Mouse (Mus musculus): ENCODE measurements around the gene Nedd9. TPM values are rescaled to one million over a fixed set of nuclear protein-coding genes. Genes with fewer than 3 reads are reported as not detected.
"Not testable (repeated sequence)": the region's sequence is repeated elsewhere in the genome, so short reads cannot be mapped to it uniquely, and the experiment has no call there.

Gene Nedd9
- total RNA-seq, 2 experiments from 2014 or later, result 21.3 to 28.0 TPM

DNA sequence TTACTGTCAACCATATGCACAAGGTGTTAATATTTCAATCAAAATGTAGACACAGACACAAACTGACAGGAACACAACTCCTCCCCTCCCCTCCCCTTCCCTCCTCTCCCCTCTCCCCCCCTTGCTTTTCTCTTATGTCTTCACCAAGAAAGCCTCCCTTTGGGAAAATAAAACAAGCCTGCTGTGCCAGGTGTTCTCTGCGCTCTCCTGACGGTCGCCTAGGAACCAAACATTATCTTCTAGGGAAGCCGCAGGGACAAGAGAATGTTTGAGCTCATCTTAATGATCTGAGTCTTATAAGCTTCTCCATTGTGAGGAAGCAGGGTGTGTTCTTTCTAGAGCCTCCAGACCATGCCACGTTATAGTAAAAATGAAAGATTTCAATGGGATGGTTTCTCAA lies 108.7 kb downstream of the Nedd9 start:
- DNase-seq, result no peak
- intact Hi-C loops (cut with DNase I), result no loop called here

DNA sequence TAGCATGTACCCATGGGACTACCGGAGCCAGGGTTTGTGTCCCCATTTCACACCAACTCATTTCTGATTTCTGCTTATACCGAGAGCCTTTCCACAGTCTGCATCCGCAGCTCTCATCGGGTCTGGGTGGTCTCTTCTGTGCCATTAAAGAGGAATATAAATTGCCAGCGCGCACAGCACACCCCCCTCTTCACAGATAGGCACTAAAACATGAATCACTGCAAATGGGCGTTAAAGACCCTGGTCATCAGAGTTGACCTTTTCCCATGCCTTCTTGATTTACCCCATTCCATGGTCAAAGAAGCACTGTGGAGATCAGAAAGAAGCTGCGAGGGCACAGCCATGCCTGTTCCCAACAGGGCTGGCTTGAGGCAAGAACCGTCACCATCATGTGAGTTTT lies 109.3 kb downstream of the Nedd9 start:
- intact Hi-C loops (cut with DNase I), result no loop called here

DNA sequence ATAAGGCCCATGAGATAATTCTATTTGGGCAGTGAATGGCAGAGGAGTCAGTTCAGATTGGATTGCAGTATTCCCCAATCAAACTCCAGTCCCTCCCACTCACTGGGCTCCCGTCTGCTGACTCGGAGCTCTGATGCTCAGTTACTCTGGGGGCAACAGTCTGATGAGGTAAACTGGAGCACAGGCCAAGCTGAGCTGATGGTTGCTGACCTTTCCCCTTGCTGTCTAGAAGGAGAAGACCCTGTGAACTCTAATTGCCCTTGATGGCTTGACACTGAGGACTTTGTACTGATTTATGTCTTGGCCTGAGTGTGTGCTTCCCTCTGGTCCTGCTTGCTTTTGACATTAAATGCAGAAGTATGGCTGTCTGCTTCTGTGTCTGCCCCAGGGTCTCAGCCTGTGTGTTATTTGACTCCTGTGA lies 110.1 kb downstream of the Nedd9 start:
- intact Hi-C loops (cut with DNase I), result no loop called here
- no peak for DNase-seq

More for the DNA sequence above, 109.3 kb downstream of the Nedd9 start:
- no peak for DNase-seq

DNA sequence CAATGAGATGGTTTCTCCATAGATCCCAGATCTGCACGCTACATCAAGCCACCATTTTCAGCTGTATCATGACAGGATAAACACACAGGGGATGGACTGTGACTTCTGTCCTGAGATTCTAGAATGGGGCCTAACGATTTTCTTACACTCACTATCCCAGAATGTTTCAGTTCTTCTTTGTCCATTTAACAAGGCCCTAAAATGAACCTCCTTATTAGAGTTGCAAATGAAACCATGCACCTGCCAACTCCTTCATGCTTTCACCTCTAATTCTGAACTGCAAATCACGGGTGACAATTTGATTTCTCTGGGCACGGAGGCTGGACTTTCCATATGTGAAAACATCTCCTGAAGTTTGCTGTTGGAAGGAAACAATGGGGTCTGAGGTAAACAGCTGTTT lies 111.1 kb downstream of the Nedd9 start:
- no peak for DNase-seq
- intact Hi-C loops (cut with DNase I), result no loop called here

DNA sequence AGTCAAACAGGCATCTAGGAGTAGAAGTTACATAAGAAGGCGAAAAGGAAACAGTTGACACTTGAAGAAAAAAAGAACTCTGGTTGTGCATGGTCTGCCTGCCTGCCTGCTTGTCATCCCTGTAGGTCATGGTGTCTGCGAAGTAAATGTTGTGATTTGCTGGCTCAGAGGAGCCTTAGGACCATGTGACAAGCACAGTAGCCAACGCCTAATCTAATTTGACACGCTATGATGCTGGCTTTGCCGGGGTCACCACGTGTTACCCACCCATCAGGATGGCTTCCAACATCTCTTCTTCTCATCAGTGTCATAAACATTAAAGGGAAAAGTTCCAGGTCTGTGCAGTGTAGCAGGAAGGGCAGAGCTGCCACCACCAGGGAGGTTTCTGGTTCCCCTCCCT lies 111.5 kb downstream of the Nedd9 start:
- DNase-seq, result no peak
- intact Hi-C loops (cut with DNase I), result no loop called here

DNA sequence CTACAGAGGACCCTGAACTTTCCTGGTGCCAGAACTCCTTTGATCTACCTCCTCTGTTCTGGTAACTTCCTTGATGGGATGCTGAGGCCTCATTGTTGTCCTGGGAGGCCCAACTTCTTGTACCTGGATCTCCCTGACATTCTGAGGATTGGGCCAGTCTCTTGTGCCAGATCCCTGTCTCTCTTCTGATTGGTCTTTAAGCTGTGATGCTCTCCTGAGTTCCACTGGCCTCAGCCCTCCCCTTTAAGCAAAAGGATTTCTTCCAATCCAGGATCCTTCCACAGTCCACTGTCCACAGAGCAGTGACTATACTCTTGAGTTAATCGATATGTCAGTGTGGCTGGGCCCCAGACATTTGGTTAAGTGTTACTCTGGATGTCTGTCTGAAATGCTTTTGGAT lies 112.3 kb downstream of the Nedd9 start:
- DNase-seq, result no peak
- intact Hi-C loops (cut with DNase I), result no loop called here

DNA sequence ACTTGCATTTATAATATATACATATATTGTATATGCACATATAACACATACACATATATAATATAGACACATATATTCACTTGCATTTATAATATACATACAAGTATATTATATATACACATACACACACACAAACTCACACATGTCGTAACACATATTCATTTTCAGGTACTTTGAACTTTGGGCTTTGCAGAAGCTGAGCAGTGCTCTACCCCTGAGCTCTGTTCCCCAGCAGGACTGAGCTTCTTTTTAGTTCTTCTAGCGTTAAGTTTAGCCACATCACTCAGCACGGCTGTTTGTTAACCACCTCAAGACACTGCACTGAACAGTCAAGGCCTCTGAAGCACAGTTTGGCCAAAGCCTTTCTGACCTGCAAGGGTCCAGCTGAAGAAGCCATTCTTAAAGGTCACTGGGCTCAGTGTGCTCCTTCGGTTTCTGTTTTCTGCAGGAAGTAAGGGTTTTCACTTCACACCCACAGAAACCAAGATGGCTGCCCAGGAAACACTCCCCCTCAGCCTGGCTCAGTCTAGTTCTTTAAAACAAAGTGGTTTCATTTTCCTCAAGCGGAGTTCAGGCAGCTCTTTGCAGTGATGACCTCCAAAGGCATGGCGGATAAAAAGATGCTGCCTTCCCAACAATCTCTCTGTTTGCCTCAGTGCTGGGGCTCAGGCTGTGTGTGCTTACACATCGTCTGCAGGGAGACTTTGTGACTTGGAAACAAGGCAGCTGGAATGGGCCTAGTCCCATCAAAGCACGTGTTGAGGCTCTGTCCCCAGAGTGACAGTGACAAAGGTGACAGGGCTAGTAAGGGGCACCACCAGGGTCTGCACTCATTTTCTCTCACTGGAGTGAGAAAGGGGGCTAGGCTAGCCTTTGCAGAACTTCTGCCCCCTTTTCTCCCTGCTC lies 114.4 kb downstream of the Nedd9 start:
- intact Hi-C loops (cut with DNase I), result no loop called here
- DNase-seq, result peak in 1 of 2 experiments; percentile 33

DNA sequence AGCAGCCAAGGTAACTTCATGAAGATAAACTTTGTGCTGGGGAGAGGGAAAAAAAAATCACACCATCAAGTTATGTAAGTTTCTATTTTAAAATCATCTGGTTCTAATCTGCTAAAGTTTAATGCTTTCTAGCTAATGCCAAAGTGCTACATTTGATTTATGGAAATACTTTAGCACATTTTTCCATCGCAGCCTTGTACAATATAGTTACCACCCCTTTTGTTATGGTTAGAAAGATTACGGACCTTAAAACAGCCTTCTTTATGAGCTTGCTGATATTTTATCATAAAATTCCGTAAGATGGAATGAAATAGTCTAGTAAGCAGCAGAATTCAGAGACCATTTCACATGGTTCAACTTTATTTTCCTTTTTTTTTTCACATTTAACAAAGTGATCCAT lies 115.6 kb downstream of the Nedd9 start:
- no peak for DNase-seq
- intact Hi-C loops (cut with DNase I), result no loop called here

DNA sequence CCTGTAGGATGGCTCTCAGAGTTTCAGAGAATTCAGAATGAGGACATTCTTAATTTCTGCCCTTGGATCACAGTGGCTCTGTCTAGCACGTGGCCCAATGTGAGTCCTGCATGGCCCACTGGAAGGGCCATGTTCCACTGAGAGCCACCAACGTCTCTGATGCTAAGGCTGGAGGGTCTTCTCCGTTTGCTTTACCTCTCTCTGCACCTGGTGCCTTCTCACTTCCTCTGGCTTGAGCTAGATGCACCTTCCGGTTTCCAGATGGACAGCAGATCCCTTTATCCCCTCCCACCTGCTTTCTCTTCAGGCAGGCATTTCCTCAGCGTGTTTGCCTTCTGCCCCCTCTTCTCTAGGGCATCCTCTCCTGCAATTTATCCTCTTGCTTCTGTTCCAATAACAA lies 118.5 kb downstream of the Nedd9 start:
- intact Hi-C loops (cut with DNase I), result no loop called here
- no peak for DNase-seq

DNA sequence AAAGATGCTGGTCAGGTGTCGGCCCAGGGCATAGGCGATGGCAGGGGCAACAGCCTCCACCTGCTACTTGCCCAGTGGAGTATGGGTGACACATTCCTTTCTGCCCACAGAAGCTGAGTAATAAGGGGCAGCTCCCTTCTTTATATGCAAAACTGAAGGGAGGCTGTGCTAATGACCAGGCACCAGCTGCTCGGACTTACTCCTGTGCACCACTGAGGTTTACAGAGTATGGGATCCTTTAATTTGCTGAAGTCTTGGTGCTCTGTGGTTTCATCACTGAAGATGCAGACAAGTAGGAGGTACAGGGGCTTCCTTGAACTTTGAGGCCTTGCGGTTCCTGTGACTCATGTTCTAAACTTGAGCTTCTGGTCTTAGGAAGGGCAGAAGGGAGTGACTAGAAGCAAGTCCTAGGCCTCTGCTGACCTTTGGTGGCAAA lies 120.0 kb downstream of the Nedd9 start:
- DNase-seq, result no peak
- intact Hi-C loops (cut with DNase I), result no loop called here

DNA sequence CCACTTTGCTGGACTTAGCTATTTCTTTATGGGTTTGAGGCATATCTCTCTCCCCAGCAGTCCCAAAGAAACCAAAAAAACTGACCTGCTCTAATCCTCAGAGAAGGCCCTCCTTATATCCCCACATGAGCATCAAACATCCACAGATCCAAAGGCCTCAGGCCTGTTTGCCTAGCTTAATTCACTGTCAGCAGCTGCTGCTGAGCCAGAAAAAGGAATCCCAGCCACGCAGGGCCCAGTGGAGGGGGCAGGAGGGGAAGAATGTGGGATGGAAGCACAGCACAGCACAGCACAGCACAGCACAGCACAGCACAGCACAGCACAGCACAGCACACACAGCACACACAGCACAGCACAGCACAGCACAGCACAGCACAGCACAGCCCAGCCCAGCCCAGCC lies 120.6 kb downstream of the Nedd9 start:
- DNase-seq; intact Hi-C loops (cut with DNase I): not testable (repeated sequence)

DNA sequence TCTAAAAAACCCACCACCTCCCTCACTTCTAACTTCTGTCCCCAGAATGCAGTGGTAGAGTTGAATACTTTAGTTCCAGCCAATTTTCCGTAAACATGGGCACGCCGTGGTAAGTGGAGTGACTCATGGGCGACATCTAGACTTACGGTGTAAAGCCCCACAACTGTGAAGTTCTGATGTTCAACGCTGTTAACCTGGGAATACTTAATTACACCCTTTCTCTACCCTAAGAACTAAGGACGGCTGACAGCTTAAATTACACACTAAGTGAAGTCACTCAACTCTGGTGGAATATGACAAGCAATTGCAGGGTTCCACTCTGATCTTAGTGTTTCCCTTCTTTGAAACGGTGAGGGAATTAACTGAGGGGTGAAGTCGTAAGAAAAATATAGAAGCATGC lies 122.9 kb downstream of the Nedd9 start:
- intact Hi-C loops (cut with DNase I), result no loop called here
- no peak for DNase-seq

DNA sequence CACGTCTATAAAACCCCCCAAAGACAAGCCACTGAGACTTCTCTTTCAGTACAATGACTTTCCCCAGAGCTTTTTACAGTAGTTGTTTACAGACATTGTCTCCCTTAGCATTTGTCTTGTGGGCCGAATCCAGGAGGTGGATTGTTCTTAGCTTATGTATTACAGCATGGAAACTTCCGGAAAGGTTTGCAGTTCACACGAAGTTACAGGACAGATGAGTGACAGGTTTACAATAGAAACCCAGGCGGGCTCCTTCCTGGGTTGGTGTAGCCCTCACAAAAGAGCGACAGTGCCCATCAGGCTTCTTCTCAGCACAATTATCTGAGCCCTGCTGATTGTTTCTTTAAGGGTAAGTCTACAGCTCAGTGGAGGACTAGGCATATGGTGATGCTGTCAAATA lies 124.3 kb downstream of the Nedd9 start:
- intact Hi-C loops (cut with DNase I), result no loop called here

DNA sequence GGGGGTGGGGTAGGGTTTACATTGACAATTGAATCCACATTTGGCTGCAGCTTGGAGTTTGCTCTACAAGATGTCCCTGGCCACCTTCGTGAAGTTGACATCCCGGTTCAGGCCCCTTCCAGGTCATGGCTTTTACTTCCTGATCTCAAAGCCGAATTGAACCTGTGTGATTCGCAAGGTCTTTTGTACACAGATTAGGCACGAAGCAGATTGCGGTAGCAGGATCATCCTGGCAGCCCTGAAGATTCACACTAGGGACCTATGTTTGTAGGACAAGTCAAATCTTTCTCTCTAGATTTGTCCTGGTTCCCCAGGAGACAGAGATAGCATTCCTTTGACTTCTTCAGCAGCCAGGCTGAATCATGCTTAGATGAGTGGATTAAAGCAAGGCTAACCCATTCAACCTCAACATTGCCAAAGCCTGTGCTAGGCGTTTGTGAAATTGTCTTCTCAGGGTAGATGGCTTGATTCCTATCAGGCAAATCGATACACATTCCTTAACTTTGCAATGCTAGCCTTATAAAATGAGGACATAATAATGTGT lies 126.8 kb downstream of the Nedd9 start:
- intact Hi-C loops (cut with DNase I), result no loop called here
- no peak for DNase-seq

More for the DNA sequence above, 124.3 kb downstream of the Nedd9 start:
- DNase-seq, result no peak

DNA sequence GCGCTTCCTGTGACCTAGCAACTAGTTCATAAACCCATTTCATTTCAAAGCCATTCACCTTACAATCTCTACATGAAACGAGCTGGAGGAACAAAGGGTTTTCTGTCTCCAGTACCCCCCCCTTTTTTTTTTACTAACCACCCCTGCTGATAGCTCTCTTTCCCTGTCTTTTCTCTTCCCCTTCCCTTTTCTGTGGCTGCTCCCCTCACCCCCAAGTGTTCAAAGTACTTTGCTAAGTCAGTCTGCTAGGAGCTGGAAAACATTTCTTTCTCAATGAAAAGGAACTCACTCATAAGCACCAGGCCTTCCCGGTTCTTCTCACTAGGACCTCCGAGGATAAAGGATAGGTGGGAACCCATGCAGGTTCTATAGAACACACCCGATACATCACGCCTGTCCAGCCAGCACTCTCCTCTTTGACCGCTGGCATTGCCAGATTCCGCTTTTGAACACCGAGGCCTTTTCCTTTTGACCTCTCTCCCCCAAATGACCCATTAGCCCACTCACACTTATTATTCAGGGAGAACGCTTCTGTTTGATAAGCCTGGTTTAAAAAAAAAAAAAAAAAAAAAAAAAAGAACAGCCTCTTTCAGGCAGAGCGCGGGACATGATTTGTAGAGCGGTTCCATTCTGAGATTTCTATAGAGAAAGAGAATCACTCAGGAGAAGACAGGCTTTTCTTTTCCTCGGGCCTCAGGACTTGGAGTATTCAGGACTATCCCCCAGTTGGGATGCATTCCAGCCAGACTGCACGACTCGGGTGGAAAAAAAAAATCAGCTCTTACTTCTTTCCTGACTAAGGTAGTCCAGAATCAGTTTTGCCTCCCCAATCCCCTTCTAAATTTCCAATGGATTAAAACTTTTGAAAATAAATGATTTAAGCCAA lies 127.6 kb downstream of the Nedd9 start:
- intact Hi-C loops (cut with DNase I), result loop anchor here (2.0 kb wide), 2 partner anchors 57 to 211 kb away; no protein-coding TSS in a partner anchor

DNA sequence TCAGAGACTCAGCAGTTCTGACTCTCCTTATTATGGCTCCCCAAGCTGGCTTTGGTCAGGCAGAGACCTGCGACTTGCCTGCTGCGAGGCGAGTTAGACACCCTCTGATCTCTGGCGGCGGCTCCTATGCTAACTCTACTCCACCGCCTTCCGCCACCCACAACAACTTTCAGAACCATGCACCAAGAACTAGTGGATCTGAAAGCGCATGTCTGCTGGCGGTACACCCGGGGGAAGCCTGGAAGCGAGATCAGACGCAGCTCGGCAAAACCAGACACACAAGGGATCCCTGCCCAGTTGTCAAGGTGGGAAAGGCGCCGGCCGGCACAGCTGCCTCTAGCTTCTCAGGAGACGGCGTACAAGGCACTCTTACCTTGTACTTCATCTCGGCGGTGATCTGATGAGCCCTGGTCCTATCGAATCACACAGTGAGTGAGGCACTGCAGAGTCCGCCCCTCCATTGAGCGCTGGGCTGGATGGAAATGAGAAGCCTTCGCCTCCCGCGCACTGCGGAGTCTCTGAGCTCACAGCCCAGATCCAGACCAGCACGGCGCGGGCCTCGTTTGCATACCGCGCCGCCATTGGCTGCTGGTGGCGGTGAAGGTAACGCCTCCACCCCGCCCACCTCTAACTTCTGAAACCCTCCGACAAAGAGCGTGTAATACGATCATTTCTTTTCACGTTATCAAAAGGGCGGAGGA lies 128.5 kb downstream of the Nedd9 start:
- intact Hi-C loops (cut with DNase I), result loop anchor here (2.0 kb wide), 2 partner anchors 56 to 212 kb away; no protein-coding TSS in a partner anchor
- peak; percentile 95 to 96 for DNase-seq

More for the DNA sequence above, 127.6 kb downstream of the Nedd9 start:
- no peak for DNase-seq

DNA sequence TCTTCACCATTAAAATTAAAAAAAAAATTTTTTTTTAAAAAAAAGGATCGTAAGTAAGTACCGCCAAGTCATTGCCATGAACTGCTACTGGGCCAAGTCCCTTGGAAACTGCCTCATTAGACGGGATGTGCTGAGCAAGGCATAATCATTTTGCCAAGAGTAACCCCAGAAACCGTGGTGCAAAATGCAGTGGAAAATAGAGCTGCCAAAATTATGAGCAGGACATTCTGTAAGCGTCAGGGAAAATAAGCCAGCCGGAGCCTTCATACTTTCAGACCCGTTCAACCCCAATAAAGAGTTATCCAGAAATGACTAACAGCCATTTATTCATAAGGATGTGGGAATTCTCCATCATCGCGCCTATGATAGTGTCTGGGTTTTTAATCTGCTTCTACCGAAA lies 129.2 kb downstream of the Nedd9 start:
- DNase-seq, result no peak
- intact Hi-C loops (cut with DNase I), result loop anchor here (2.0 kb wide), 2 partner anchors 55 to 213 kb away; no protein-coding TSS in a partner anchor

DNA sequence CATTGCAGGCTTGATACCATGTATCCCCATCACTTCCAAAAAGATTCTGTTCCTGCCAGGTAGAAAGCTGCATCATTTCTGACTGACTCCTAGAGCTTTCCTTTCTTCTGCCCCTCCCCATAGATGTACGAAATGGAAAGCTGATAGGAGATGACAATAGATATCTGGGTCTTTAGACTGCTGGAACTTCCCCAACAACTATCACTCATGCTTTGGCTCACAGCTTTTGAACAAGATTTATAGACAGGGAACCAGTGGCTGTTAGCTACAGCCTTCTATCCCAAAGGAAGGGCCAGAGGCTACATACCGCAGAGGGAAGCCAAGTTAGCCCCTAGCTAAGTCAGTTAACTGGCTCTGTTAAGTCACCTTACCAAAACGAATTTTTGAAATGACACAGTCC lies 129.6 kb downstream of the Nedd9 start:
- intact Hi-C loops (cut with DNase I), result no loop called here
- DNase-seq, result no peak

DNA sequence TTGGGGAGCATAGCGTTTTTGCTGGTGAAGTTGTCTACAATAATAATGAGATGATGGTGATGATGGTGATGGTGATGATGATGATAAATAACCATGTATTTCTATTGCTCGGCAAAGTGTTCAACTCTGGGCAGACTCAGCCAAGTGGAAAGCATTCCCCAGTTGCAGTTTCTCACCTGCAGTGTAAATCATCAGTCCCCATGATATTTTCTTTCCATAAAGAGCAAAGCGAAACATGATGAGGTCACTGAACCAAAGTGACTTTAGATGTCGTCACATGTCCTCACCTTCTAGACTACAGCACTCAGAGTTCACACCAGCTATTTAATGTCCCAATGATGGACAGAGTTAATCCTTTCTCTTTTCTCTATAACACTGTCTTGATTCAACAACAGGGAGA lies 130.0 kb downstream of the Nedd9 start:
- no peak for DNase-seq
- intact Hi-C loops (cut with DNase I), result no loop called here

DNA sequence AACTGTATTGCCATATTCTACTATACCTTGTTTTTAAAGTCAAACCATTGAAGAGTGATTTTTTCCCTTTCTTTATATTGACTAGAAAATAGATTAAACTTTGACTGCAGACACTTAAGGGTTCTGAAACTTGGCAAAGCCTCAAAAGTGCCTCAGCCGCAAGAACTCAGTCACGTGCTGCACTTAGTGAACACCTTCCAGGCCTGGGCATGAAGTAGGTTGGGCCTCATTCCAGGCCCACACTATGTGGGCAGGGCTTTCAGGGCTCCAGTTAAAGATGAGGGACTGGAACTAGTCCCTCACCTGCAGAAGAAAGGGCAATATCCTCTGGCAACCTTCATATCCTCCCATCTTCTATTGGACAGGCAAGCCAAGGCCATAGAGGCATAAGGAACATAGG lies 131.6 kb downstream of the Nedd9 start:
- DNase-seq, result no peak
- intact Hi-C loops (cut with DNase I), result no loop called here

All from heart, postnatal 36 days (tissue).